Mouse (Mus musculus): ENCODE results near the gene Hapln3. TPM values are rescaled to one million over a fixed set of nuclear protein-coding genes. Genes with fewer than 3 reads are reported as not detected.

The Hapln3 gene
- polyA plus RNA-seq, 1 experiment from 2014 or later = 3.2 TPM

- 53% methylated on average over 6 of the region's 6 CpGs for WGBS
- no peak overlapping the region for H3K4me3 ChIP-seq
- no peak overlapping the region for H3K27ac ChIP-seq (replicated peaks)
- 0 out of 2 replicates have a peak, but pooled peaks cover 4% of the 10 kb centered on the region for H3K4me1 ChIP-seq
- peaks cover 65% of the 10 kb centered on the region for H3K36me3 ChIP-seq
- no peak for DNase-seq (ENCODE audit: low spot score)
- no peaks in the 10 kb centered on the region for H3K27me3 ChIP-seq (ENCODE audit: low read depth, poor library complexity, severe bottlenecking)
- H3K9me3 ChIP-seq (replicated peaks) = no peaks in the 10 kb centered on the region
Measured at GRCm38 (mm10) chr7:79139328-79139824, 8.6 kb upstream of the Hapln3 start.

DNA sequence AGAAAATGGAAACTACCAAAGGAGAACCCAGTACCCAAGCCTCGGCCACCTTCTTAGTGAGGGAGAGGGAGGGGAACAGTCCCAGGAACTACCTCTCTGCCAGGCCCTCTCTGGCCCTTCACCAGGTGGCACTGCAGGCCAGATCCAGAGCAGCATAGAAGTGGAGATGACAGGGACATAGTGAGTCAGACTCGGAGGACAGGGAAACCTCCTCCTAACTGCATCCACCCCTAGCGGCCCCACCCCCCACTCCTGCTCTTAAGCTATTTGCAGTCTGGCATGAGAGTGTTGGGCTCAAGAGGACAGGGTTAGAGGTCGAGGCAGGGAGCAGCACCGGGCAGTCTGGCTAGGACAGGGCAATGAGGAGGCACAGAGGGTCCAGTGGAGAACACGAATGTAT lies 2.6 kb upstream of the Hapln3 start:
- DNase-seq (ENCODE audit: low spot score) = no peak
- H3K27me3 ChIP-seq (ENCODE audit: low read depth, poor library complexity, severe bottlenecking) = peaks cover 39% of the 10 kb centered on the region
- peaks cover 42% of the 10 kb centered on the region for H3K4me1 ChIP-seq
- no peak overlapping the region for H3K4me3 ChIP-seq
- peaks cover 41% of the 10 kb centered on the region for H3K36me3 ChIP-seq
- 25% methylated on average over 6 of the region's 6 CpGs for WGBS
- no peaks in the 10 kb centered on the region for H3K9me3 ChIP-seq (replicated peaks)
- no peak overlapping the region; the same call in 1 of the 2 replicates for H3K27ac ChIP-seq (replicated peaks)

DNA sequence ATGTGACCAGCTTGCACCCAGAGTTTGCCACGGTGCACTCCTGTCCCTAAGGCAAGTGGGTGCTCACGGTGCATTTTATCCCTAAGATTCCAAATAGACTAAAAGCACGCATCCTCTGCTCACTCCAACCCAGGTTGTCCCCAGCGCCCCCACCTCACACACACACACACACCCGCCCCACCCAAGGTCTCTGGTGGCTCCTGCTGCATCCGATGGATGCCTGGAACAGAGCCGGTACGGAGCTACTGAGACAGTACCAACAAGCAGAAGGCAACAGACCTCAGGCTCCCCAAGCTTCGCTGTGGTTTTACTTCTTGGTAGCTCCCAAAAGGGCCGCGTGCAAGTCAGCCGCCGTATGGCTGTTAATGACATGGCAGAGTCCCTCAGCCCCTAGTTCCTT lies 433 bp downstream of the Hapln3 start:
- H3K36me3 ChIP-seq = peaks cover 17% of the 10 kb centered on the region
- H3K4me3 ChIP-seq = peak overlapping the region; percentile 43
- H3K9me3 ChIP-seq (replicated peaks) = no peaks in the 10 kb centered on the region
- H3K27ac ChIP-seq (replicated peaks) = peak overlapping the region; percentile 46; the same call in 1 of the 2 replicates
- DNase-seq (ENCODE audit: low spot score) = no peak
- H3K4me1 ChIP-seq = peaks cover 51% of the 10 kb centered on the region
- WGBS = 18% methylated on average over 13 of the region's 13 CpGs
- peaks cover 39% of the 10 kb centered on the region for H3K27me3 ChIP-seq (ENCODE audit: low read depth, poor library complexity, severe bottlenecking)

- peak overlapping the region; percentile 34; the same call in 1 of the 2 replicates for H3K27ac ChIP-seq (replicated peaks)
- peaks cover 56% of the 10 kb centered on the region for H3K4me1 ChIP-seq
- WGBS = 7% methylated on average over 8 of the region's 8 CpGs
- peaks cover 39% of the 10 kb centered on the region for H3K27me3 ChIP-seq (ENCODE audit: low read depth, poor library complexity, severe bottlenecking)
- H3K36me3 ChIP-seq = peaks cover 12% of the 10 kb centered on the region
- H3K9me3 ChIP-seq (replicated peaks) = no peaks in the 10 kb centered on the region
- no peak for DNase-seq (ENCODE audit: low spot score)
- H3K4me3 ChIP-seq = peak overlapping the region; percentile 43
Measured at GRCm38 (mm10) chr7:79129883-79130282, 935 bp downstream of the Hapln3 start.

- Histone ChIP-seq H3K9me3 (replicated peaks) (no peaks in the 10 kb centered on the region), H3K36me3 (no peaks in the 10 kb centered on the region), H3K4me1 (peaks cover 13% of the 10 kb centered on the region), H3K27me3 (ENCODE audit: low read depth, poor library complexity, severe bottlenecking) (no peaks in the 10 kb centered on the region), H3K4me3 (no peak overlapping the region), H3K27ac (replicated peaks) (no peak overlapping the region)
- DNase-seq (ENCODE audit: low spot score) = no peak
- 86% methylated on average over 5 of the region's 5 CpGs for WGBS
Measured at GRCm38 (mm10) chr7:79123465-79123864, 7.4 kb downstream of the Hapln3 start.

GRCm38 (mm10) chr7:79113848-79114247 lies 17.0 kb downstream of the Hapln3 start:
- Histone ChIP-seq H3K9me3 (replicated peaks) (no peaks in the 10 kb centered on the region), H3K27ac (replicated peaks) (no peak overlapping the region), H3K27me3 (ENCODE audit: low read depth, poor library complexity, severe bottlenecking) (no peaks in the 10 kb centered on the region), H3K4me3 (no peak overlapping the region), H3K4me1 (peaks cover 9% of the 10 kb centered on the region), H3K36me3 (no peaks in the 10 kb centered on the region)
- DNase-seq (ENCODE audit: low spot score) = no peak
- 67% methylated on average over 4 of the region's 4 CpGs for WGBS

- Histone ChIP-seq H3K4me1 (no peaks in the 10 kb centered on the region), H3K27me3 (ENCODE audit: low read depth, poor library complexity, severe bottlenecking) (no peaks in the 10 kb centered on the region), H3K4me3 (no peak overlapping the region), H3K27ac (replicated peaks) (no peak overlapping the region), H3K36me3 (no peaks in the 10 kb centered on the region), H3K9me3 (replicated peaks) (no peaks in the 10 kb centered on the region)
- WGBS = 73% methylated on average over 5 of the region's 5 CpGs
- DNase-seq (ENCODE audit: low spot score) = no peak
Measured at GRCm38 (mm10) chr7:79096492-79096891, 34.3 kb downstream of the Hapln3 start.

DNA sequence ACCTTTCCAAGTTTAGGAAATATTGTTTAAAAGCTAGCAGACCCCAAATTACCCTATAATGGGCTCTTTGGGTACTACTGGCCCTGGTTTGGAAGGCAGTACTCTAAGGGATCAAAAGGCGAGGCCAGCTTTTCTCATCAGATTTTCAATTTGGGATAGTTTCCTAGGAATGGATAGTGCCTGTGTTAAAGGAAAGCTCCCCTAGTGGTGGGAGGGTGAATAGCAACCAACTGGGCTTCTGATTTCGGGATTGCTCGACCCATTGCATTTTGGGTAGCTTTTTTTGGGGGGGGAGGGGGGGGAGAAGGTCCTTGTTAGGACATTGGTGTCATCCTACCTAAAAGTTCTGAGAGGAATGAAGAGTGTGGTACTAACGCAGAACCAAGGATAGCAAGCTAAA lies 41.7 kb downstream of the Hapln3 start:
- no peaks in the 10 kb centered on the region for H3K36me3 ChIP-seq
- H3K4me3 ChIP-seq = no peak overlapping the region
- H3K27ac ChIP-seq (replicated peaks) = no peak overlapping the region
- no peaks in the 10 kb centered on the region for H3K9me3 ChIP-seq (replicated peaks)
- H3K4me1 ChIP-seq = no peaks in the 10 kb centered on the region
- DNase-seq (ENCODE audit: low spot score) = no peak
- WGBS = 71% methylated on average over 4 of the region's 4 CpGs
- no peaks in the 10 kb centered on the region for H3K27me3 ChIP-seq (ENCODE audit: low read depth, poor library complexity, severe bottlenecking)

GRCm38 (mm10) chr7:79080572-79081399 lies 50.0 kb downstream of the Hapln3 start:
- H3K27me3 ChIP-seq (ENCODE audit: low read depth, poor library complexity, severe bottlenecking) = no peaks in the 10 kb centered on the region; the same call in 1 of the 2 replicates
- DNase-seq (ENCODE audit: low spot score) = peak; percentile 62

GRCm38 (mm10) chr7:79079212-79079611 lies 51.6 kb downstream of the Hapln3 start:
- DNase-seq (ENCODE audit: low spot score) = no peak
- Histone ChIP-seq H3K4me3 (no peak overlapping the region), H3K9me3 (replicated peaks) (no peaks in the 10 kb centered on the region), H3K27ac (replicated peaks) (no peak overlapping the region), H3K36me3 (no peaks in the 10 kb centered on the region), H3K27me3 (ENCODE audit: low read depth, poor library complexity, severe bottlenecking) (no peaks in the 10 kb centered on the region; the same call in 1 of the 2 replicates), H3K4me1 (no peaks in the 10 kb centered on the region)
- 85% methylated on average over 3 of the region's 3 CpGs for WGBS

More at GRCm38 (mm10) chr7:79080572-79081399, 50.0 kb downstream of the Hapln3 start:
- H3K9me3 ChIP-seq (replicated peaks) = no peaks in the 10 kb centered on the region
- WGBS = 22% methylated on average over 7 of the region's 7 CpGs
- no peak overlapping the region for H3K4me3 ChIP-seq
- no peaks in the 10 kb centered on the region for H3K36me3 ChIP-seq
- H3K27ac ChIP-seq (replicated peaks) = no peak overlapping the region
- no peaks in the 10 kb centered on the region for H3K4me1 ChIP-seq

GRCm38 (mm10) chr7:79068231-79068630 lies 62.6 kb downstream of the Hapln3 start:
- Histone ChIP-seq H3K27me3 (ENCODE audit: low read depth, poor library complexity, severe bottlenecking) (no peaks in the 10 kb centered on the region), H3K27ac (replicated peaks) (no peak overlapping the region), H3K4me1 (peaks cover 8% of the 10 kb centered on the region; the same call in 1 of the 2 replicates), H3K36me3 (no peaks in the 10 kb centered on the region), H3K4me3 (no peak overlapping the region), H3K9me3 (replicated peaks) (no peaks in the 10 kb centered on the region)
- 43% methylated on average over 4 of the region's 4 CpGs for WGBS
- DNase-seq (ENCODE audit: low spot score) = no peak

- Histone ChIP-seq H3K36me3 (no peaks in the 10 kb centered on the region), H3K9me3 (replicated peaks) (no peaks in the 10 kb centered on the region), H3K27me3 (ENCODE audit: low read depth, poor library complexity, severe bottlenecking) (no peaks in the 10 kb centered on the region), H3K4me1 (peaks cover 8% of the 10 kb centered on the region; the same call in 1 of the 2 replicates), H3K4me3 (no peak overlapping the region), H3K27ac (replicated peaks) (no peak overlapping the region)
- DNase-seq (ENCODE audit: low spot score) = no peak
- 80% methylated on average over 7 of the region's 7 CpGs for WGBS
Measured at GRCm38 (mm10) chr7:79067466-79067865, 63.4 kb downstream of the Hapln3 start.
